Mouse (Mus musculus) activated CD4-positive, CD25-positive, alpha-beta regulatory T cell, adult 4 months (primary cell): ENCODE data around the gene Fbxw15. TPM values are rescaled to one million over a fixed set of nuclear protein-coding genes. Genes with fewer than 3 reads are reported as not detected.
"Not testable (repeated sequence)": the region's sequence is repeated elsewhere in the genome, so short reads cannot be mapped to it uniquely, and the experiment has no call there.

Source experiments
- ATAC-seq: one replicate; pipeline ENCODE4 v1.8.0; 2017
- polyA plus RNA-seq, 2 experiments: library from polyadenylated mRNA; unstranded; fragments of 100-300 nt; shearing (Covaris generic); gene quantifications; one replicate each; pipeline ENCODE4 v1.2.1; 2017

The Fbxw15 gene
- not detected for polyA plus RNA-seq

DNA sequence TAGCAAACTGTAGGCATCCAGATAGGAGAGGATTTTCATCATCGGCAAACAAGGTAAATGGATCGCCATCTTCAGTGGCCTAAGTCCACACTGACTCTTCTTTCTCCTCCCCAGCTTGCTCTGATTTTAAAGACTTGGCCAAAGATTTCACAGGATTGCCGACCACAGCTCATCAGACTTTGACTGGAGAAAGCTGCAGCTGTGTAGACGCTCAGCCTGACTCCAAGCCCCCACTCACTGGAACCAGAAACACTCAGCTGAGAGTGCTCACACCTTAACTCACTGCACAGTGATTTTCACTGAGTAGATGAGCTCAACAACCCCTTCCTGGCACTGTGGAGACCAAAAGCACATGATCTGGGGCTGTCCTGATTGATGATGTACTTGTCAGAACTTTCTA lies at the start of gene Fbxw15:
Gene Fbxw15 (minus strand): TSS at position 101 of the 400 bp plus-strand sequence.
- ATAC-seq, result not testable (repeated sequence)

DNA sequence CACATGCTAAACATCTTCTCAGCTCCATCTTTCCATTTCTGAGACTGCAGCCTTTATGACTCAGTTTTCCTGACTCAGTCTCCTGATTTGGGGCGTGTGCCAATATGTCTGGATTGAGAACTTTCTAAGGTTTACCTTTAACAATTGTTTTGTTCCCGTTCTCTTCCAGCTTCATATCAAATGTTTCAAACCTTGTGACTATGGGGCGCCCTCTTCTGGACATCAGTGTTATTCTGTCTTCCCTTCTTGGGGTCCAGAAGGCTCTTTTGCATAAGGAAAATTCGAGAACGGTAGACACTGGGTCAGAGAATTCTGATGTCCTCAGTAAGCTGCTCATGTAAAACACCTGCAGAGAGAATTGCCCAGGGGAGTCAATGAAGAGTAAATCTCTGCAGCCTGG lies 38.8 kb upstream of the Fbxw15 start:
- not testable (repeated sequence) for ATAC-seq

DNA sequence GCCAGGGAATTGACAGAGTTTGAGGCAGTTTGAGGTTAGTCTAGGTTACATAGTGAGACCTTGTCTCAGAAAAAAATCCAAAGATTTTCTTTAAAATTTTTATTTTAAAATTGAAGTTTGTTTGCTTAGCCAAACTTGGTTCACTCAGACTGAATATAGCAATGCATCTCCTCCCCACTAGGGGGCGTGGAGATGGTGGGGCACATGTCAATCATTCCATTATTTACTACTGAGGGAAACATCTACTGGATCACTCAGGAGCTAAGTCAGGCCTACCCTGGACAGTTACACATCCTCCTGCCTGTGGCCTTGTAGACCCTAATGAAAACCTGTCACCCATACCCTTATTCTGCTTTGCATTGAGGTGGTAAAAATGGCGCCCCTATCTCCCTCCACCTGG lies 34.1 kb upstream of the Fbxw15 start:
- not testable (repeated sequence) for ATAC-seq

DNA sequence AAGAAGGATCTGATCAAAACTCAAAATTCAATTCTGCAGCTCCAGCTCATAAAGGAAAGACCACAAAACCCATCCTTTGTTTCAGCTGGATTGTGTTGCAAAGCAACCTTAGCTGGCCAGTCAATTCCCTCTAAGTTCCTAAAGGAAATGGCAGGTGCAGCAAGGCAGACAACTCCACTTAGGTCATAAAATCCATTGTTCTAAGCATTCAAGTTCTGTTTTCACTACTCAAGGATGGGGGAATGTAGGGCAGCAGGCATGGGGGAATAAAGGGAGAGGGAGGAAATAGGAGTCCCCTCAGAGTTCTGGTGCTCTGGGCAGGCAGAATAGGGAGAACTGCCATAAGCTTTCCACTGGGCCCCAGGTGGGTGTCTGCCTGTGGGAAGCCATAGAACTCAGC lies 29.2 kb upstream of the Fbxw15 start:
- no peak for ATAC-seq

DNA sequence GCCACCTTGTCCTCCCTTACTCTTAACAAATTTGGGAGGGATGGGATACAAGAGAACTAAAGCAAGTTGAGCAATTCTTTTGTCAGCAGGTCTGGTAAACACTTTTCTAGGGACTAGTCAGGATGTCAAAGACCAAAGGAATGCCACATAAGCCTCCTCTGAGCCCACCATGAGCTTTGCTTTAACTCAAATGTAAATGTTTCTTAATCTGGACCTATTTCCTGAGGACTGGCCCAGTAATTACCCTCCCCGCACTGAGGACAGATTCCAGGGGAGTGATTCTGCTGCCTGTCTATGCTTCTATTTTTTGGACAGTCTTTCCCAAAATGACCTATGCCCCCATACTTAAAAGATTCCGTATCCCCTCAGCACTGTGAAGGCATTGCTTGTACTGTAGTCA lies 26.8 kb upstream of the Fbxw15 start:
- no peak for ATAC-seq

DNA sequence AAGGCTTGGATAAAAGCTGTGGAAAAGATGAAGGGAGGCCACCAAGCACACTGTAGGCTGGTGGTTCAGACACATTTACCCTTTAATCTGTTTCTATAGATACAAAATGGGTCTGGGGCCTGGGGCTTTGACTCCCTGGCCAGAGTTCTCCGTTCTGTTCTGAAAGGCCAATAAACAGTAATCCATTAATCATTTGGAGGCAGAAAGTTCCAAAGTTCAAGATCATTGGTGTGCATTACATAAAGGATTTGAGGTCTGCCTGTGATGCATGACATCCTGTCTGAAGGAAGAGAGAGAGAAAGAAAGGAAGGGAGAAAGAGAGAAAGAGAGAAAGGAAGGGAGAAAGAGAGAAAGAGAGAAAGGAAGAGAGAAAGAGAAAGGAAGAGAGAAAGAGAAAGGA lies 2.5 kb downstream of the Fbxw15 start:
- ATAC-seq, result no peak

DNA sequence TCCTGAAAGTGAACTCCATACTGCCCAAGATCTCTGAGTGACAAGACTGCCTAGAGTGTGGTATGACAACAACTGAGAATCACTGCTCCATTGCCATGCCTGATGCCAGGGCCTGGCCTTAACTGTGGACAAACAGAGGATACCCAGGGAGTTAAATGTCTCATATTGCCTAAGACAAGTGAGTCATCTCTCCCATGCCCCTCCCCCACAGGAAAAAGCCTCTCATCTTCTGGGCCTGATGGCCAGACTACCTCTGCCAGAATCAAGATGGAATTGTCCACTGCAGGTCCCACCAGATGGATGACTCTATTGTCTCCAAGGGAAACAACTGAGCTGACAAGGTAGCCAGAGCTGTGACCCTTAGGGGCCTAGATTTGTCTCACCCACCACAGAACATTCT lies 6.0 kb downstream of the Fbxw15 start:
- ATAC-seq, result not testable (repeated sequence)

DNA sequence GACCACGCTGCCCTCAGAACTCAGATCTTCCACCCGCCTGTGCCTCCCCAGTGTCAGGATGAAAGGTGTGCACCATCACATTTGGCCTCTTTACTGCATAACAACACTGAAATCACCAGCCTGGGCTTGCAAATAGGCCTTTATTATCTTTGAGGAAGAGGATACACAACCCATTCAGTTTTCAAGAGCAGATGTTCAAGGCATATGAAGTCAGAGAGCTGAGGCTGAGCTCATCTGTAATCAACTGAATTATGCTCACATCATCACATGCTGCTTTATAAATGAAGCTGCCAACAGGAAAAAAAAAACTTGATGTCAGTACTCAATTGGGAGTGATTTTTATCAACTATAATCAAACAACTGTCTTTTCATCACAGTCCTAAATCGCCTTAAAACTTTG lies 15.6 kb downstream of the Fbxw15 start:
- ATAC-seq, result no peak

DNA sequence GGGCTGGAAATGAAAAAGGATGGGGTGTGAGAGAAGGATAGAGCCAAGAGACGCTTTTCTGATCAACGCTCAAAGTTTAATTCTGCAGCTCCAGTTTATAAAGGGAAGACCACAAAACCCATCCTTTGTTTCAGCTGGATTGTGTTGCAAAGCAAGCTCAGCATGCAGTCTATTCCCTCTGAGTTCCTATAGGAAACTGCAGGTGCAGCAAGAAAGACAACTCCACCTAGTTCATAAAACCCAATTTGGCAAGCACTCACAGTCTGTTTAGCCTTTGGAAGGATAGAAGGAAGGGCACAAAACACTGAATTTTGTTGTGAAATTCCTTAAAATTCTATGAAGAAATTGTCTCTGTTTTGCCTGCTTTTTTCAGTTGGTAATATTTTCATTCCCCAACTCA lies 18.4 kb downstream of the Fbxw15 start:
- ATAC-seq, result not testable (repeated sequence)

DNA sequence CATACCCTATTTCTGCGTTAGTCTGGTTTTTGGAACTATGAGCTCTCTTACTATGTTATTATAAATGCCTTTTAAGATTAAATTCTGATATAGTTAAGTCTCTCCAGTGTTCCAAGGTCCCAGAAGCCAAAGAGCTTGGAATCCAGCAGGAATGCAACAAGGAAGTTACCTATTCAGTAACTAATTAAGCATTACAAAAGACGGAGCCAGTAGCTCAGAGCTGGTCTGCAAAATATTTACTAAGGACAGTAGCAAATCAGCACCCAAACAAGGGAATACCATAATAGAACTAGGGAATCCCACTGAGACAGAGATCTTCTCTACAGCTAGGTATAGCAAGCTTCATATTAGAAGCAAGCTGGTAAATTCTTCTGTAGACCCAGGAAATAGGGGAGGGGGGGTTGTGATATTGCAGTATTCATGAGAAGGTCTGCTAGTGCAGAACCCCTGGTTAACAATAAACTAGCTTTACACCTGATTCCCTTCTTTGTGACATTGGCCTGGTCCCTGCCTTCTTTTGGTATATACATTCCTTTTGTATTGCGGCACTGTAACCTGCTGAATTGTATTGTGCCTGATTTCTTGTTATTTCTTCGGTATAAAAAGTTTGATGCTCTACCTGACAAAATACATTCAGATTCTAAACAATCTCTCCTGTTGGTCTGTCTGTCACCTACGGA lies 44.5 kb downstream of the Fbxw15 start:
- no peak for ATAC-seq

Other genes starting within 250 kb of the Fbxw15 start
- gene Fbxw28, start 228.6 kb downstream of the Fbxw15 start, polyA plus RNA-seq, result not detected
- gene Fbxw22, start 164.0 kb downstream of the Fbxw15 start, polyA plus RNA-seq, result not detected
- gene Fbxw16, start 119.1 kb downstream of the Fbxw15 start, polyA plus RNA-seq, result not detected
- gene Fbxw19, start 72.4 kb downstream of the Fbxw15 start, polyA plus RNA-seq, result under 1 TPM in 1 of 2 experiments, not detected in 1; 0.20 TPM
- gene Fbxw24, start 57.8 kb upstream of the Fbxw15 start, polyA plus RNA-seq, result not detected
- gene Fbxw25, start 96.4 kb upstream of the Fbxw15 start, polyA plus RNA-seq, result not detected
- not detected for gene Fbxw18, start 134.4 kb upstream of the Fbxw15 start, polyA plus RNA-seq
- gene Fbxw26, start 177.8 kb upstream of the Fbxw15 start, polyA plus RNA-seq, result not detected
- gene Fbxw27, start 222.4 kb upstream of the Fbxw15 start, polyA plus RNA-seq, result not detected
- not detected for gene Spink8, start 244.0 kb upstream of the Fbxw15 start, polyA plus RNA-seq